Mouse (Mus musculus) limb, embryonic 14.5 days (tissue): ENCODE data around the gene Ralgapb. TPM values are rescaled to one million over a fixed set of nuclear protein-coding genes. Genes with fewer than 3 reads are reported as not detected.

Source experiments
- ATAC-seq: fragments of 200-750 bp; cut with Nextera tagmentation; 2 replicates; pipeline ENCODE4 v1.8.0; 2017; ENCODE audit warnings: low read depth, moderate number of reproducible peaks, moderate TSS enrichment; ENCODE audit not compliant: low FRiP score
- DNase-seq: peaks from one replicate; pipeline ENCODE4 v3.0.0-alpha.2; 2015; ENCODE audit warnings: low spot score
- H3K27ac ChIP-seq: fragments of 300-500 bp; sonication (generic); replicated peaks from 2 replicates; pipeline ENCODE4 v1.5.1; 2014; ENCODE audit warnings: low read depth, mild to moderate bottlenecking, low read length, moderate library complexity, mixed read lengths
- H3K27me3 ChIP-seq: fragments of 300-500 bp; sonication (generic); 2 replicates; pipeline ENCODE4 v1.6.1; 2014; ENCODE audit warnings: low read length, mixed read lengths; ENCODE audit not compliant: control insufficient read depth, insufficient read depth
- H3K36me3 ChIP-seq: fragments of 300-500 bp; sonication (generic); 2 replicates; pipeline ENCODE4 v1.6.1; 2014; ENCODE audit warnings: mild to moderate bottlenecking, low read length, moderate library complexity, mixed read lengths; ENCODE audit not compliant: control insufficient read depth, insufficient read depth
- H3K4me1 ChIP-seq: fragments of 300-500 bp; sonication (generic); 2 replicates; pipeline ENCODE4 v1.6.1; 2014; ENCODE audit warnings: antibody characterized with exemption, low read length, mixed read lengths; ENCODE audit not compliant: control insufficient read depth, insufficient read depth
- H3K4me2 ChIP-seq: fragments of 300-500 bp; sonication (generic); replicated peaks from 2 replicates; pipeline ENCODE4 v1.6.1; 2014; ENCODE audit warnings: low read depth, mild to moderate bottlenecking, low read length, moderate library complexity; ENCODE audit not compliant: severe bottlenecking
- H3K4me3 ChIP-seq: fragments of 300-500 bp; sonication (generic); replicated peaks from 2 replicates; pipeline ENCODE4 v1.5.1; 2014; ENCODE audit warnings: low read length
- H3K9ac ChIP-seq: fragments of 300-500 bp; sonication (generic); 2 replicates; pipeline ENCODE4 v1.6.1; 2014; ENCODE audit warnings: mild to moderate bottlenecking, low read depth, low read length, moderate library complexity; ENCODE audit not compliant: severe bottlenecking
- H3K9me3 ChIP-seq: fragments of 300-500 bp; sonication (generic); 2 replicates; pipeline ENCODE4 v1.6.1; 2016; ENCODE audit warnings: low read length; ENCODE audit not compliant: control insufficient read depth
- POLR2A ChIP-seq: fragments of 200-500 bp; IDR thresholded peaks from 2 replicates; pipeline ENCODE4 v1.8.0; 2012; ENCODE audit warnings: inconsistent platforms, mild to moderate bottlenecking, moderate library complexity, borderline replicate concordance; ENCODE audit not compliant: insufficient read depth, insufficient read length; ENCODE audit errors: extremely low read depth
- WGBS: fragments of 180-500 bp; shearing (Covaris S2); extraction: QIAGEN DNeasy Blood & Tissue Kit; methylation state at CpG from one replicate; pipeline ENCODE4 v1.1.7; 2014; 5-methylcytosine and 5-hydroxymethylcytosine counted together
- polyA plus RNA-seq, 2 experiments: library from polyadenylated mRNA; depleted of rRNA in 1 of 2; stranded (reverse) in 1 of 2; unstranded in 1 of 2; fragments of >200 nt; fragmentation: Nextera tagmentation in 1 of 2; extraction: Ambion mirVana in 1 of 2; gene quantifications; 2 replicates each; pipeline versions ENCODE4 v1.2.1 to v1.2.3; 2012 to 2014

The Ralgapb gene
- polyA plus RNA-seq, 2 experiments: 20.1 to 20.2 TPM

DNA sequence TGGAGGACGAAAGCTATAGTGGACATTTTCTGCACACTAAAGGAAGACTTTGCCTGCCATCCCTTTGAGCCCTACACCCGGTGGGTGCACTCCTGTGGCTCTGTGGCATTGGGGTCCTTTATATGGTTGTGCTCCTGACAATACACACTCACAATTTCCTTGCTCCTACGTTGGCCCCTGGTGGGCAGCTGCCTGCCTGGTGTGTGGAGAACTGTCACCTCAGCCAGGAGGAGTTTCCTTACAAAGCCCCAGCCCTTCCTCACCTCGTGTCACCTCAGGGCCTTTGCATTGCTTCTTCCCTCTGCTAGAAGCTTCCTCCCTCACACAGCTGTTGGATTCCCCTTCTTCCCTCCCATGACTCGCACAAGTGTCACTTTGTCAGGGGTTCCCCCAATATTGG is 96.8 kb downstream of the Ralgapb start:
- no peaks in the 10 kb centered on the region for H3K36me3 ChIP-seq
- no peak overlapping the region for H3K4me2 ChIP-seq
- no peak overlapping the region for H3K9ac ChIP-seq
- no peaks in the 10 kb centered on the region for H3K27me3 ChIP-seq
- H3K4me3 ChIP-seq: no peak overlapping the region
- no peaks in the 10 kb centered on the region for H3K9me3 ChIP-seq
- no peak for DNase-seq
- TF ChIP-seq POLR2A: no peak
- 73% methylated on average over 5 of the region's 5 CpGs for WGBS
- H3K27ac ChIP-seq: no peak overlapping the region
- ATAC-seq: no peak
- 0 out of 2 replicates have a peak, but pooled peaks cover 4% of the 10 kb centered on the region for H3K4me1 ChIP-seq

DNA sequence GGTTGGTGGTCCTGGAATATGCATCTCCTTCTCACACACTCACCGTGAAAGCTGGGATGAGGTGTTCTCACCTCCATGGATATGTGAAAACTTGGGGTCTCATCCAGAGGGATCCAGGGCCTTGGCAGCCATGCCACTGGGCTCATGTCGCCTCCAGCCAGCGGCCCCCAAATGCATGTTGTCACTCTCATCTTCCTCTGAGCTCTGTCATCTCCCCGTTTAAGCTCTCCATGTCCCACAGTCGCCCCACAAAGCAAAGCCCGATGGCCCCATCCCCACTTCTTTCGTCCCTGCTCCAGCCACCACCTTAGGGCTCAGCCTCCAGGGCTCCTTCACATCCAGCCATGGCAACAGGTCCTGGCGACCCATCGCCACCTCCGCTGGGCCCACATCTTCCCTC is 97.4 kb downstream of the Ralgapb start:
- DNase-seq (no peak), ATAC-seq (no peak)
- no peak overlapping the region for H3K4me3 ChIP-seq
- 97% methylated on average over 10 of the region's 10 CpGs for WGBS
- H3K27ac ChIP-seq: no peak overlapping the region
- H3K9me3 ChIP-seq: no peaks in the 10 kb centered on the region
- TF ChIP-seq POLR2A: no peak
- no peak overlapping the region for H3K9ac ChIP-seq
- H3K27me3 ChIP-seq: no peaks in the 10 kb centered on the region
- H3K36me3 ChIP-seq: no peaks in the 10 kb centered on the region
- H3K4me1 ChIP-seq: 0 out of 2 replicates have a peak, but pooled peaks cover under 1% of the 10 kb centered on the region
- no peak overlapping the region for H3K4me2 ChIP-seq

DNA sequence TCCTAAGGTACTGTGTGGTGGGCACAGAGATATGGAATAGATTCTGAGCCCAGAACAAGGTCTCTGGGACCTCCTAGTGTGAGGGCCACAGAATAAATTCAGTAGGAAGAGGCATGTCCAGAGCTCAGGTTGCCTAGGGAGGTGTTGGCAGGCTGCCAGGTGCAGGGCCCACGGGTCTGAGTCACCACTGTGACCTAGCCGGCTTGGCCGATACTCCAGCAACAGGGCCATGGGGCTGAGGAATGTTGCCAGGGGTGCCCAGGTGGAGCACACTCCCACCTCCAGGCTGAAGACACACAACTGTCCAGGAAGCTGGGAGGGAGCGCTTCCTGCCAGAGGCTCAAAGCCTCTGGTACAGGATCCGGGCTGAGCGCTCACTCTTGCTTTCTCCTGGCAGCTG is 101.0 kb downstream of the Ralgapb start:
- H3K9me3 ChIP-seq: no peaks in the 10 kb centered on the region
- H3K27me3 ChIP-seq: no peaks in the 10 kb centered on the region
- no peak for ATAC-seq
- H3K36me3 ChIP-seq: no peaks in the 10 kb centered on the region
- H3K4me3 ChIP-seq: no peak overlapping the region
- no peak overlapping the region for H3K4me2 ChIP-seq
- H3K9ac ChIP-seq: no peak overlapping the region
- TF ChIP-seq POLR2A: no peak
- no peaks in the 10 kb centered on the region for H3K4me1 ChIP-seq
- 71% methylated on average over 6 of the region's 6 CpGs for WGBS
- DNase-seq: no peak
- no peak overlapping the region for H3K27ac ChIP-seq

DNA sequence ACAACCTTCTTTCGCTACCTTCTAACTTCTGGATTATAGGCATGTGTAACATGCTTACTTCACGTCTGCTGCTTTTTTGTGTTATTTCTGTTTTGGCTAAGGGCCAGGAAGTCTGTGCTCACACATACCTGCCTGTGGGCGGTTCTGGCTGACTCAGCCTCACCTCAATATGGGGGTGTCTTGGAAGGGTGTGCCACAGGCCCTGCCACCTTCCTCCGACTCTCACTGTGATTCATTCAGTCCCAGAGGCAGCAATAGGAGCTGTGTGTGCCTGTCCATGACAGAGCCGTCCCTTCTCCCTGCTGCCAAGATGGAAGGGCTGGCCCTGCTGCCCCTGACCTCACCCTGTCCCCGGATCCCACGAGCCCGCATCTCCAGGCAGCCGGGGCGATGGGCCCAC is 102.9 kb downstream of the Ralgapb start, which contains the start of gene Arhgap40:
Gene Arhgap40, plus strand, starts transcription at position 269 of the 400 bp plus-strand sequence.
- Histone ChIP-seq H3K9ac (no peak within 1 kb of the TSS), H3K27ac (no peak within 1 kb of the TSS), H3K27me3 (no peaks in the 10 kb centered on the region), H3K36me3 (no peaks in the 10 kb centered on the region), H3K9me3 (no peaks in the 10 kb centered on the region), H3K4me3 (no peak within 1 kb of the TSS), H3K4me1 (no peaks in the 10 kb centered on the region), H3K4me2 (no peak within 1 kb of the TSS)
- ATAC-seq: no peak
- DNase-seq: no peak
- TF ChIP-seq POLR2A: no peak
- 81% methylated on average over 10 of the region's 10 CpGs for WGBS

DNA sequence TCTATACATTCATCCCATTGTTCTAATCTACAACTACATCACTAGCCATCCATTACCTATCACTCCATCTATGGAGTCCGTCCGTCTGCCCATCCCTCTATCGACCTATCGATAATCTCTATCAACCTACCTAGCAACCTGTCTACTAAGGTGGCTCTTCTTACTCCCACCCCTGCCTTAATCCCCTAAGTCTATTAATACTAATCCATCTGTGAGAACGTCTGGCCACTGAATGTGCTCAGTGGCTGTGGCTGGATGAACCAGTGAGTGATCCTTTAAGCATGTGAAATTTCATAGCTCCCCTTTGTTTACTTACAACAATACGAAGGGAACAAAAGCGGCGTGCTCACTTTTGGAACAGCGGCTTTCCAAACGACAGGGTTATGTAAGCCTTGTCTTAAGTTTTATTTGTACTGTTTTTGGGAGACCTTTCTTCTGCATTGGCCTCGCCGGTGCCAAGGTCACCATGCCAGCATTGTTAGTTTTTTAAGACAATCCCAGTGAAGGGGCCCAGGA is 104.2 kb downstream of the Ralgapb start:
- H3K4me2 ChIP-seq: no peak overlapping the region
- TF ChIP-seq POLR2A: no peak
- DNase-seq: no peak
- H3K36me3 ChIP-seq: no peaks in the 10 kb centered on the region
- no peak for ATAC-seq
- H3K9ac ChIP-seq: no peak overlapping the region
- H3K4me1 ChIP-seq: no peaks in the 10 kb centered on the region
- H3K27me3 ChIP-seq: no peaks in the 10 kb centered on the region
- WGBS: 84% methylated on average over 12 of the region's 12 CpGs
- no peaks in the 10 kb centered on the region for H3K9me3 ChIP-seq
- no peak overlapping the region for H3K27ac ChIP-seq
- no peak overlapping the region for H3K4me3 ChIP-seq

DNA sequence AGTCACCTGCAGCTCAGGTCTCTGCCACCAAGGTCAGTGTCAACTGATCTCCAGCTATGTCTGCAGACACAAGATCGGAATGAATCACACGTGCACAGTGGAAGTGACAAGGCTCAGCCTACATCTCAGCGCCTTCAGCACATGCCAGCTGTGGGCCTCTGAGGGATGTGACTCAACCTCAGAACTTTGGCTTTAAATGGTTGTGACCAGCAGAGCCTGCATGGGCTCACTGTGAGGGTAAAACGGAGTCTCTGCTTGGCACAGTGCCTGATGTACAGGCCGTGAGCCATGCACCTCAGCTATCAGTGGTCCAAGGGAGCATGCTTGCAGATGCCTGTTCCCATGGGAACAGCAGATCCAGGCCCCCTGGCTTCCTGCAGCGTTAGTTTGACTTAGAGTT is 108.9 kb downstream of the Ralgapb start:
- H3K4me1 ChIP-seq: no peaks in the 10 kb centered on the region
- H3K9me3 ChIP-seq: no peaks in the 10 kb centered on the region
- no peak overlapping the region for H3K4me2 ChIP-seq
- no peak for TF ChIP-seq POLR2A
- H3K27ac ChIP-seq: no peak overlapping the region
- H3K36me3 ChIP-seq: no peaks in the 10 kb centered on the region
- ATAC-seq (no peak), DNase-seq (no peak)
- WGBS: 60% methylated on average over 6 of the region's 6 CpGs
- no peak overlapping the region for H3K9ac ChIP-seq
- no peaks in the 10 kb centered on the region for H3K27me3 ChIP-seq
- H3K4me3 ChIP-seq: no peak overlapping the region
